Mouse (Mus musculus) monocyte, adult 59 days (primary cell): ENCODE results near the gene Olfr1162. TPM values are rescaled to one million over a fixed set of nuclear protein-coding genes. Genes with fewer than 3 reads are reported as not detected.

Source experiments
- total RNA-seq, 2 experiments: library from RNA; stranded (reverse); gene quantifications; one replicate each; pipeline ENCODE4 v1.2.4; 2023

The Olfr1162 gene
- total RNA-seq: not detected

DNA sequence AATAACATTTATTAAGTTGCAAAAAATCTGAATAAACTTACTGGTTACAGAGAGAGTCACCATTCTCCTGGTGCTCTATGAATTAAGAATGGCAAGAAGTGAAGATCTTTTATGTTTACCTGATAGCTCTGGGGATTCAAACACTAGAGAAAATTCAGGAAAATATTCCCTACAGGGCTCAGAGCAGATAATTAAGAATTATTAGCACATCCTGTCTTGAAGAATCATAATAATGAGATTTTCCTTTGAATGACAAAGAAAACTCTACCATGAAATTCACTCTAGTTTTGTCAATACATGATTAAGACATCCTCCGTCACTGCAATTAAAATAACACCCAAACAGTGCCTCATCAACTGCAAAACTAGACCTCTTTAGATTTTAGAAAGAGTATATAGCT, at the start of gene Olfr1162:
Gene Olfr1162 (minus strand): TSS at position 101 of the 400 bp plus-strand sequence.

DNA sequence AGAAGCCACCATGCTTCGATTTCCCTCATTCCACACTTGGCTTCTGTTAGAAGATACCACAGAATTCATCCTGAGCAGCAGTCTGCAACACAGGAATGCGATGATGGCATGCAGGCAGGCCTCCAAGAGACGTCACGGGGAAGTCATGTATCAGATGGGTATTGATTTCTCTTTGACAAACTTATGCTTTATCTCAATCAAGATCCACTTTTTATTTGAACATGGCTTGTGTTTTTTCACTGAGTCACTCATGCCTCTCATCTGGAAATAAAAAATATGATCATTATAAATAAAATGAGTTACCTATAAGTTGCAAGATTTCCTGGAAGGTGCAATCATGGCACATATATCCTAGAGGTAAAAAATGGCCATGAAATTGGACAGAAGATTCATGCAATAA, 42.9 kb upstream of the Olfr1162 start, which contains the start of gene Olfr1164:
Gene Olfr1164 (minus strand): TSS at position 101 of the 400 bp plus-strand sequence.

GRCm38 (mm10) chr2:88071730-88072129, 20.8 kb upstream of the Olfr1162 start, which contains the start of gene Olfr1163:
Olfr1163 (minus strand) TSS chr2:88071830.

GRCm38 (mm10) chr2:88037599-88037998, 13.3 kb downstream of the Olfr1162 start, which contains the start of gene Olfr73:
Olfr73 (minus strand) TSS chr2:88037699.

GRCm38 (mm10) chr2:88022474-88022873, 28.5 kb downstream of the Olfr1162 start, which contains the start of gene Olfr1161:
Olfr1161 (plus strand) TSS chr2:88022774.

GRCm38 (mm10) chr2:88007515-88008318, 43.2 kb downstream of the Olfr1162 start, which contains the start of gene Olfr1160:
Olfr1160 (minus strand) TSS chr2:88008268.

Other genes with a start within 250 kb of the Olfr1162 start
- gene Olfr1145, start 241.3 kb downstream of the Olfr1162 start, total RNA-seq: not detected
- gene Olfr1148, start 220.6 kb downstream of the Olfr1162 start, total RNA-seq: not detected
- gene Olfr1150-ps1, start 207.1 kb downstream of the Olfr1162 start, total RNA-seq: not detected
- gene Olfr1151, start 195.3 kb downstream of the Olfr1162 start, total RNA-seq: not detected
- gene Olfr1152, start 184.6 kb downstream of the Olfr1162 start, total RNA-seq: not detected
- gene Olfr1153, start 156.2 kb downstream of the Olfr1162 start, total RNA-seq: not detected
- gene Olfr1154, start 146.0 kb downstream of the Olfr1162 start, total RNA-seq: not detected
- not detected for gene Olfr1155, start 106.0 kb downstream of the Olfr1162 start, total RNA-seq
- not detected for gene Olfr1156, start 98.0 kb downstream of the Olfr1162 start, total RNA-seq
- gene Olfr1157, start 82.8 kb downstream of the Olfr1162 start, total RNA-seq: not detected
- not detected for gene Olfr74, start 76.5 kb downstream of the Olfr1162 start, total RNA-seq
- gene Olfr1158, start 61.0 kb downstream of the Olfr1162 start, total RNA-seq: not detected
- not detected for gene Olfr1160, start 42.9 kb downstream of the Olfr1162 start, total RNA-seq
- not detected for gene Olfr1161, start 28.4 kb downstream of the Olfr1162 start, total RNA-seq
- not detected for gene Olfr73, start 13.4 kb downstream of the Olfr1162 start, total RNA-seq
- gene Olfr1163, start 20.7 kb upstream of the Olfr1162 start, total RNA-seq: not detected
- not detected for gene Olfr1164, start 42.8 kb upstream of the Olfr1162 start, total RNA-seq
- not detected for gene Olfr1166, start 77.1 kb upstream of the Olfr1162 start, total RNA-seq
- gene Olfr1167, start 104.1 kb upstream of the Olfr1162 start, total RNA-seq: not detected
- gene Olfr1168, start 130.8 kb upstream of the Olfr1162 start, total RNA-seq: not detected
- not detected for gene Olfr1170, start 177.2 kb upstream of the Olfr1162 start, total RNA-seq
- under 1 TPM in 1 of 2 experiments, not detected in 1; 0.08 TPM for gene Olfr1173, start 228.7 kb upstream of the Olfr1162 start, total RNA-seq